Mouse (Mus musculus): Measurements from ENCODE around the gene Olfr17.

DNA sequence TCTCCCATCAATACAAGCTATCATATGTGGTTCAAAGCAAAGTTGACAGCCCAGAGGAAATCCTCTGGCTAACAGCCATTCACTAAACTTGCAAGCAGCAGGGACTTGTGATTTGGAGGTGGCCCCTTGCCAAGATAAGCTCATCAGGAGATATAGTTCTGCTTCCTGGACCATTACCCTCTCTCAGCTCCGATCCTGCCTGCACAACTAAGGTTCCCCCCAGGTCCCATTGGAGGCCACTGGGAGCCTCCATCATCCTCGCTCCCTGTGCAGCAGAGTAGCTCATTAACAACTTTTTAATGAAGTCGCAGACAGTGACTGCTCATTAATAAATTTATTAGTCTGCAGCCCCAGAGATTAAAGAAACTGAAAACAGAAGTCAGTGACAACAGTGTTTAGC, 45.4 kb upstream of the Olfr17 start:
- TF ChIP-seq CTCF (IDR thresholded peaks at IDR 0.05; ENCODE audit: low read depth, low read length) (no peak), POLR2A (IDR thresholded peaks at IDR 0.05; ENCODE audit: insufficient read depth, low read length) (no peak), EP300 (IDR thresholded peaks at IDR 0.05; ENCODE audit: insufficient read depth, low read depth, low read length) (no peak)

Data from ES-Bruce4 (cell line).